Mouse (Mus musculus) midbrain, embryonic 16.5 days (tissue): Measurements from ENCODE around the gene Fxr1. TPM values are rescaled to one million over a fixed set of nuclear protein-coding genes. Genes with fewer than 3 reads are reported as not detected.

ENCODE experiments used
- ATAC-seq: fragments of 200-750 bp; cut with Nextera tagmentation; 2 replicates; pipeline ENCODE4 v1.8.0; 2017; ENCODE audit warnings: moderate TSS enrichment
- H3K27ac ChIP-seq: fragments of 300-500 bp; sonication (generic); 2 replicates; pipeline ENCODE4 v1.5.1; 2014; ENCODE audit warnings: mild to moderate bottlenecking, low read length, mixed read lengths
- H3K27me3 ChIP-seq: fragments of 300-500 bp; sonication (generic); 2 replicates; pipeline ENCODE4 v1.6.1; 2014; ENCODE audit warnings: low read depth, low read length, mixed read lengths; ENCODE audit not compliant: control insufficient read depth, insufficient read depth
- H3K36me3 ChIP-seq: fragments of 300-500 bp; sonication (generic); 2 replicates; pipeline ENCODE4 v1.6.1; 2014; ENCODE audit warnings: mild to moderate bottlenecking, low read length, moderate library complexity, mixed read lengths; ENCODE audit not compliant: control insufficient read depth, insufficient read depth
- H3K4me1 ChIP-seq: fragments of 300-500 bp; sonication (generic); 2 replicates; pipeline ENCODE4 v1.6.1; 2014; ENCODE audit warnings: mild to moderate bottlenecking, low read length, mixed read lengths; ENCODE audit not compliant: control insufficient read depth, insufficient read depth
- H3K4me2 ChIP-seq: fragments of 300-500 bp; sonication (generic); 2 replicates; pipeline ENCODE4 v1.6.1; 2014; ENCODE audit warnings: mild to moderate bottlenecking, low read length, mixed read lengths
- H3K4me3 ChIP-seq: fragments of 300-500 bp; sonication (generic); 2 replicates; pipeline ENCODE4 v1.5.1; 2014; ENCODE audit warnings: low read depth, mild to moderate bottlenecking, low read length, moderate library complexity, mixed read lengths
- H3K9ac ChIP-seq: fragments of 300-500 bp; sonication (generic); 2 replicates; pipeline ENCODE4 v1.6.1; 2014; ENCODE audit warnings: low read depth, low read length, mixed read lengths
- H3K9me3 ChIP-seq: fragments of 300-500 bp; sonication (generic); replicated peaks from 2 replicates; pipeline ENCODE4 v1.6.1; 2014; ENCODE audit warnings: mild to moderate bottlenecking, low read length, mixed read lengths; ENCODE audit not compliant: control insufficient read depth, poor library complexity, severe bottlenecking
- WGBS: fragments of 180-500 bp; shearing (Covaris S2); extraction: QIAGEN DNeasy Blood & Tissue Kit; methylation state at CpG from one replicate; pipeline ENCODE4 v1.1.7; 2014; 5-methylcytosine and 5-hydroxymethylcytosine counted together
- polyA plus RNA-seq: library from polyadenylated mRNA; unstranded; fragments of >200 nt; fragmentation: Nextera tagmentation; extraction: Ambion mirVana; gene quantifications from 2 replicates; pipeline ENCODE4 v1.2.1, GENCODE M21; 2015

The Fxr1 gene
- polyA plus RNA-seq, 1 experiment from 2014 or later: 31.6 TPM

GRCm38 (mm10) chr3:34081929-34082328 lies 62.2 kb downstream of the Fxr1 start:
- ATAC-seq: no peak
- Histone ChIP-seq H3K4me3 (peak overlapping the region; percentile 75), H3K27me3 (no peaks in the 10 kb centered on the region), H3K36me3 (no peaks in the 10 kb centered on the region), H3K9me3 (no peaks in the 10 kb centered on the region), H3K27ac (peak overlapping the region; percentile 78; the same call in 1 of the 2 replicates), H3K9ac (peak overlapping the region; percentile 86; the same call in 1 of the 2 replicates), H3K4me1 (peaks cover 20% of the 10 kb centered on the region), H3K4me2 (peak overlapping the region; percentile 60)
- WGBS: 80% methylated on average over 3 of the region's 3 CpGs

GRCm38 (mm10) chr3:34083655-34084054 lies 63.9 kb downstream of the Fxr1 start:
- Histone ChIP-seq H3K4me2 (no peak overlapping the region), H3K4me1 (peaks cover 20% of the 10 kb centered on the region), H3K9ac (no peak overlapping the region), H3K27me3 (no peaks in the 10 kb centered on the region), H3K27ac (no peak overlapping the region), H3K4me3 (no peak overlapping the region), H3K36me3 (no peaks in the 10 kb centered on the region), H3K9me3 (no peaks in the 10 kb centered on the region)
- 84% methylated on average over 5 of the region's 5 CpGs for WGBS
- ATAC-seq: no peak

- Histone ChIP-seq H3K27me3 (no peaks in the 10 kb centered on the region), H3K4me1 (peaks cover 5% of the 10 kb centered on the region), H3K4me3 (no peak overlapping the region), H3K4me2 (no peak overlapping the region), H3K9me3 (no peaks in the 10 kb centered on the region), H3K36me3 (no peaks in the 10 kb centered on the region), H3K9ac (no peak overlapping the region), H3K27ac (no peak overlapping the region)
- ATAC-seq: no peak
- WGBS: 21% methylated on average over 2 of the region's 2 CpGs
Measured at GRCm38 (mm10) chr3:34102891-34103290, 83.1 kb downstream of the Fxr1 start.

GRCm38 (mm10) chr3:34103902-34104672 lies 84.3 kb downstream of the Fxr1 start:
- Histone ChIP-seq H3K36me3 (no peaks in the 10 kb centered on the region), H3K27me3 (no peaks in the 10 kb centered on the region), H3K9ac (no peak overlapping the region), H3K9me3 (no peaks in the 10 kb centered on the region), H3K27ac (peak overlapping the region; percentile 28), H3K4me1 (peaks cover 5% of the 10 kb centered on the region), H3K4me3 (peak overlapping the region; percentile 0; the same call in 1 of the 2 replicates), H3K4me2 (peak overlapping the region; percentile 0; the same call in 1 of the 2 replicates)
- peak; percentile 77 for ATAC-seq
- WGBS: 7% methylated on average over 7 of the region's 7 CpGs

- Histone ChIP-seq H3K4me1 (peaks cover 5% of the 10 kb centered on the region), H3K27me3 (no peaks in the 10 kb centered on the region), H3K4me2 (peak overlapping the region; percentile 12; the same call in 1 of the 2 replicates), H3K27ac (no peak overlapping the region), H3K9ac (0 out of 2 replicates have a peak overlapping the region, but pooled peaks have one; percentile 14), H3K4me3 (no peak overlapping the region), H3K9me3 (no peaks in the 10 kb centered on the region), H3K36me3 (no peaks in the 10 kb centered on the region)
- WGBS: 25% methylated on average over 9 of the region's 9 CpGs
- no peak for ATAC-seq
Measured at GRCm38 (mm10) chr3:34106421-34106820, 86.7 kb downstream of the Fxr1 start.

GRCm38 (mm10) chr3:34107631-34108030 lies 87.9 kb downstream of the Fxr1 start:
- H3K4me1 ChIP-seq: peaks cover 5% of the 10 kb centered on the region
- H3K9me3 ChIP-seq: no peaks in the 10 kb centered on the region
- no peak overlapping the region for H3K27ac ChIP-seq
- H3K4me2 ChIP-seq: no peak overlapping the region
- 71% methylated on average over 3 of the region's 3 CpGs for WGBS
- H3K4me3 ChIP-seq: no peak overlapping the region
- no peak for ATAC-seq
- H3K9ac ChIP-seq: no peak overlapping the region
- no peaks in the 10 kb centered on the region for H3K27me3 ChIP-seq
- no peaks in the 10 kb centered on the region for H3K36me3 ChIP-seq

- H3K9ac ChIP-seq: no peak overlapping the region
- H3K4me1 ChIP-seq: peaks cover 3% of the 10 kb centered on the region; the same call in 1 of the 2 replicates
- WGBS: 77% methylated on average over 11 of the region's 11 CpGs
- no peak for ATAC-seq
- no peaks in the 10 kb centered on the region; the same call in 1 of the 2 replicates for H3K9me3 ChIP-seq
- no peaks in the 10 kb centered on the region for H3K36me3 ChIP-seq
- H3K27me3 ChIP-seq: no peaks in the 10 kb centered on the region
- no peak overlapping the region for H3K27ac ChIP-seq
- no peak overlapping the region for H3K4me2 ChIP-seq
- H3K4me3 ChIP-seq: no peak overlapping the region
Measured at GRCm38 (mm10) chr3:34111941-34112685, 92.4 kb downstream of the Fxr1 start.

- H3K27ac ChIP-seq: no peak overlapping the region
- no peak overlapping the region for H3K4me3 ChIP-seq
- no peaks in the 10 kb centered on the region for H3K36me3 ChIP-seq
- no peaks in the 10 kb centered on the region; the same call in 1 of the 2 replicates for H3K9me3 ChIP-seq
- H3K27me3 ChIP-seq: no peaks in the 10 kb centered on the region
- WGBS: 10% methylated on average over 6 of the region's 6 CpGs
- peak; percentile 65; the same call in 1 of the 2 replicates for ATAC-seq
- H3K4me1 ChIP-seq: peaks cover 3% of the 10 kb centered on the region; the same call in 1 of the 2 replicates
- peak overlapping the region; percentile 7; the same call in 1 of the 2 replicates for H3K4me2 ChIP-seq
- H3K9ac ChIP-seq: no peak overlapping the region
Measured at GRCm38 (mm10) chr3:34115806-34116205, 96.1 kb downstream of the Fxr1 start.
